Mouse (Mus musculus) liver, embryonic 13.5 days (tissue): ENCODE measurements around the gene Nradd. TPM values are rescaled to one million over a fixed set of nuclear protein-coding genes. Genes with fewer than 3 reads are reported as not detected.
A peak's percentile ranks its signal among the peaks of the same experiment; 100 is the strongest.

Source experiments
- ATAC-seq: fragments of 200-750 bp; cut with Nextera tagmentation; 2 replicates; pipeline ENCODE4 v1.8.0; 2017; ENCODE audit warnings: low read depth, mild to moderate bottlenecking, moderate number of reproducible peaks, moderate library complexity
- DNase-seq: peaks from one replicate; pipeline ENCODE4 v3.0.0; 2022
- H3K27ac ChIP-seq: fragments of 300-500 bp; sonication (generic); 2 replicates; pipeline ENCODE4 v1.5.1; 2015; ENCODE audit warnings: moderate library complexity, mild to moderate bottlenecking, inconsistent platforms
- H3K27me3 ChIP-seq: fragments of 300-500 bp; sonication (generic); 2 replicates; pipeline ENCODE4 v1.6.1; 2015; ENCODE audit warnings: mild to moderate bottlenecking, inconsistent platforms
- H3K36me3 ChIP-seq: fragments of 300-500 bp; sonication (generic); 2 replicates; pipeline ENCODE4 v1.6.1; 2015; ENCODE audit warnings: mild to moderate bottlenecking, inconsistent platforms
- H3K4me1 ChIP-seq: fragments of 300-500 bp; sonication (generic); replicated peaks from 2 replicates; pipeline ENCODE4 v1.6.1; 2015; ENCODE audit warnings: inconsistent platforms
- H3K4me2 ChIP-seq: fragments of 300-500 bp; sonication (generic); 2 replicates; pipeline ENCODE4 v1.6.1; 2015; ENCODE audit warnings: inconsistent platforms, mild to moderate bottlenecking, moderate library complexity
- H3K4me3 ChIP-seq: fragments of 300-500 bp; sonication (generic); replicated peaks from 2 replicates; pipeline ENCODE4 v1.5.1; 2015; ENCODE audit warnings: mild to moderate bottlenecking, inconsistent platforms
- H3K9ac ChIP-seq: fragments of 300-500 bp; sonication (generic); 2 replicates; pipeline ENCODE4 v1.6.1; 2015; ENCODE audit warnings: mild to moderate bottlenecking, inconsistent platforms
- H3K9me3 ChIP-seq: fragments of 300-500 bp; sonication (generic); replicated peaks from 2 replicates; pipeline ENCODE4 v1.6.1; 2016; ENCODE audit warnings: inconsistent platforms
- WGBS: fragments of 180-500 bp; shearing (Covaris S2); methylation state at CpG from one replicate; pipeline ENCODE4 v1.1.7; 2015; ENCODE audit not compliant: insufficient replicate concordance; 5-methylcytosine and 5-hydroxymethylcytosine counted together
- polyA plus RNA-seq: library from polyadenylated mRNA; unstranded; fragments of >200 nt; fragmentation: Nextera tagmentation; extraction: Ambion mirVana; gene quantifications from 2 replicates; pipeline ENCODE4 v1.2.1, GENCODE M21; 2015

Nradd gene
- polyA plus RNA-seq, 1 experiment from 2014 or later: 2.7 TPM

GRCm38 (mm10) chr9:110631651-110632275 is 7.5 kb upstream of the Nradd start:
- Histone ChIP-seq H3K4me1 (no peaks in the 10 kb centered on the region), H3K36me3 (peaks cover 35% of the 10 kb centered on the region; the same call in 1 of the 2 replicates), H3K4me3 (no peak overlapping the region), H3K9ac (no peak overlapping the region), H3K4me2 (no peak overlapping the region), H3K27ac (no peak overlapping the region), H3K27me3 (no peaks in the 10 kb centered on the region), H3K9me3 (no peaks in the 10 kb centered on the region)
- no peak for DNase-seq
- ATAC-seq: no peak
- 83% methylated on average over 30 of the region's 30 CpGs for WGBS

GRCm38 (mm10) chr9:110631191-110631590 is 6.9 kb upstream of the Nradd start:
- ATAC-seq: no peak
- Histone ChIP-seq H3K27me3 (no peaks in the 10 kb centered on the region), H3K9ac (no peak overlapping the region), H3K4me1 (no peaks in the 10 kb centered on the region), H3K9me3 (no peaks in the 10 kb centered on the region), H3K27ac (no peak overlapping the region), H3K36me3 (peaks cover 36% of the 10 kb centered on the region), H3K4me3 (no peak overlapping the region), H3K4me2 (no peak overlapping the region)
- peak; percentile 35 for DNase-seq
- 61% methylated on average over 10 of the region's 10 CpGs for WGBS

GRCm38 (mm10) chr9:110630171-110630570 is 5.9 kb upstream of the Nradd start:
- ATAC-seq (no peak), DNase-seq (no peak)
- no peak overlapping the region for H3K27ac ChIP-seq
- H3K9me3 ChIP-seq: no peaks in the 10 kb centered on the region
- no peaks in the 10 kb centered on the region for H3K27me3 ChIP-seq
- H3K9ac ChIP-seq: no peak overlapping the region
- WGBS: 89% methylated on average over 15 of the region's 15 CpGs
- H3K4me2 ChIP-seq: no peak overlapping the region
- peaks cover 36% of the 10 kb centered on the region for H3K36me3 ChIP-seq
- H3K4me3 ChIP-seq: no peak overlapping the region
- H3K4me1 ChIP-seq: peaks cover 4% of the 10 kb centered on the region

- Histone ChIP-seq H3K4me1 (peaks cover 22% of the 10 kb centered on the region), H3K4me2 (peak overlapping the region; percentile 97), H3K4me3 (peak overlapping the region; percentile 65), H3K27ac (no peak overlapping the region; the same call in 1 of the 2 replicates), H3K36me3 (peaks cover 28% of the 10 kb centered on the region), H3K27me3 (no peaks in the 10 kb centered on the region), H3K9me3 (no peaks in the 10 kb centered on the region), H3K9ac (peak overlapping the region; percentile 42; the same call in 1 of the 2 replicates)
- WGBS: 74% methylated on average over 11 of the region's 11 CpGs
- no peak for ATAC-seq
- no peak for DNase-seq
Measured at GRCm38 (mm10) chr9:110625350-110625908, 1.2 kb upstream of the Nradd start.

- Histone ChIP-seq H3K27ac (no peak overlapping the region), H3K9ac (peak overlapping the region; percentile 72)
- DNase-seq: no peak
Measured at GRCm38 (mm10) chr9:110623416-110624195, 646 bp downstream of the Nradd start.

GRCm38 (mm10) chr9:110622621-110623219 is 1.5 kb downstream of the Nradd start:
- ATAC-seq (no peak), DNase-seq (no peak)
- Histone ChIP-seq H3K4me2 (no peak overlapping the region), H3K4me3 (no peak overlapping the region), H3K9ac (no peak overlapping the region), H3K27ac (no peak overlapping the region), H3K9me3 (no peaks in the 10 kb centered on the region), H3K27me3 (no peaks in the 10 kb centered on the region), H3K36me3 (peaks cover 45% of the 10 kb centered on the region), H3K4me1 (peaks cover 22% of the 10 kb centered on the region)
- WGBS: 73% methylated on average over 12 of the region's 12 CpGs

More at GRCm38 (mm10) chr9:110623416-110624195, 646 bp downstream of the Nradd start:
- Histone ChIP-seq H3K9me3 (no peaks in the 10 kb centered on the region), H3K4me3 (peak overlapping the region; percentile 65), H3K4me1 (peaks cover 22% of the 10 kb centered on the region), H3K36me3 (peaks cover 44% of the 10 kb centered on the region), H3K4me2 (peak overlapping the region; percentile 97), H3K27me3 (no peaks in the 10 kb centered on the region)
- 52% methylated on average over 8 of the region's 8 CpGs for WGBS
- ATAC-seq: no peak

GRCm38 (mm10) chr9:110620685-110621084 is 3.6 kb downstream of the Nradd start:
- ATAC-seq: no peak

GRCm38 (mm10) chr9:110620180-110620579 is 4.1 kb downstream of the Nradd start:
- no peak overlapping the region for H3K4me2 ChIP-seq
- H3K9me3 ChIP-seq: no peaks in the 10 kb centered on the region
- peaks cover 33% of the 10 kb centered on the region for H3K4me1 ChIP-seq
- H3K36me3 ChIP-seq: peaks cover 54% of the 10 kb centered on the region
- ATAC-seq (no peak), DNase-seq (no peak)
- no peak overlapping the region for H3K9ac ChIP-seq
- no peak overlapping the region for H3K4me3 ChIP-seq
- 88% methylated on average over 7 of the region's 7 CpGs for WGBS
- H3K27me3 ChIP-seq: no peaks in the 10 kb centered on the region
- H3K27ac ChIP-seq: no peak overlapping the region

More at GRCm38 (mm10) chr9:110620685-110621084, 3.6 kb downstream of the Nradd start:
- DNase-seq: no peak
- no peaks in the 10 kb centered on the region for H3K9me3 ChIP-seq
- no peak overlapping the region for H3K9ac ChIP-seq
- no peaks in the 10 kb centered on the region for H3K27me3 ChIP-seq
- H3K4me3 ChIP-seq: no peak overlapping the region
- no peak overlapping the region for H3K27ac ChIP-seq
- H3K36me3 ChIP-seq: peaks cover 49% of the 10 kb centered on the region
- H3K4me1 ChIP-seq: peaks cover 35% of the 10 kb centered on the region
- H3K4me2 ChIP-seq: no peak overlapping the region
- WGBS: 86% methylated on average over 7 of the region's 7 CpGs

GRCm38 (mm10) chr9:110617081-110617480 is 7.2 kb downstream of the Nradd start:
- Histone ChIP-seq H3K27ac (no peak overlapping the region), H3K9me3 (no peaks in the 10 kb centered on the region), H3K9ac (no peak overlapping the region), H3K4me1 (peaks cover 15% of the 10 kb centered on the region), H3K36me3 (peaks cover 75% of the 10 kb centered on the region), H3K4me3 (no peak overlapping the region), H3K27me3 (no peaks in the 10 kb centered on the region), H3K4me2 (no peak overlapping the region)
- no peak for ATAC-seq
- 83% methylated on average over 3 of the region's 3 CpGs for WGBS
- DNase-seq: no peak

- 82% methylated on average over 3 of the region's 3 CpGs for WGBS
- Histone ChIP-seq H3K36me3 (peaks cover 68% of the 10 kb centered on the region), H3K4me3 (no peak overlapping the region)
Measured at GRCm38 (mm10) chr9:110611471-110611870, 12.8 kb downstream of the Nradd start.

GRCm38 (mm10) chr9:110583521-110583920 is 40.7 kb downstream of the Nradd start:
- 89% methylated on average over 1 of the region's 1 CpGs for WGBS
- ATAC-seq: no peak
- no peak overlapping the region for H3K4me3 ChIP-seq
- peaks cover 4% of the 10 kb centered on the region for H3K4me1 ChIP-seq
- no peak overlapping the region for H3K9ac ChIP-seq
- no peak overlapping the region for H3K4me2 ChIP-seq
- DNase-seq: no peak
- no peaks in the 10 kb centered on the region for H3K9me3 ChIP-seq
- H3K36me3 ChIP-seq: peaks cover 40% of the 10 kb centered on the region
- H3K27me3 ChIP-seq: no peaks in the 10 kb centered on the region
- H3K27ac ChIP-seq: no peak overlapping the region

More at GRCm38 (mm10) chr9:110611471-110611870, 12.8 kb downstream of the Nradd start:
- H3K9me3 ChIP-seq: no peaks in the 10 kb centered on the region
- H3K27me3 ChIP-seq: no peaks in the 10 kb centered on the region
- H3K9ac ChIP-seq: no peak overlapping the region
- peaks cover 8% of the 10 kb centered on the region for H3K4me1 ChIP-seq
- ATAC-seq (no peak), DNase-seq (no peak)
- H3K4me2 ChIP-seq: no peak overlapping the region
- no peak overlapping the region for H3K27ac ChIP-seq
